Mouse (Mus musculus) CD4-positive, CD25-positive, alpha-beta regulatory T cell, adult 4 months (primary cell): Measurements from ENCODE around the gene Hsd11b1. TPM values are rescaled to one million over a fixed set of nuclear protein-coding genes. Genes with fewer than 3 reads are reported as not detected.
A peak's percentile ranks its signal among the peaks of the same experiment; 100 is the strongest.

Experiments used
- ATAC-seq: one replicate; pipeline ENCODE4 v1.8.0; 2017
- polyA plus RNA-seq, 2 experiments: library from polyadenylated mRNA; unstranded; fragments of 100-300 nt; shearing (Covaris generic); gene quantifications; one replicate each; pipeline ENCODE4 v1.2.1; 2017

Hsd11b1 gene
- polyA plus RNA-seq, 2 experiments from 2014 or later: 171 to 174 TPM

- ATAC-seq: peak; percentile 29
Measured at GRCm38 (mm10) chr1:193198312-193198711, 65.6 kb downstream of the Hsd11b1 start.

GRCm38 (mm10) chr1:193197494-193198205 is 66.2 kb downstream of the Hsd11b1 start:
- ATAC-seq: no peak

GRCm38 (mm10) chr1:193195169-193195810 is 68.6 kb downstream of the Hsd11b1 start:
- no peak for ATAC-seq

- ATAC-seq: no peak
Measured at GRCm38 (mm10) chr1:193194416-193195140, 69.3 kb downstream of the Hsd11b1 start.

GRCm38 (mm10) chr1:193191675-193192283 is 72.1 kb downstream of the Hsd11b1 start:
- peak; percentile 16 for ATAC-seq

GRCm38 (mm10) chr1:193189771-193190170 is 74.1 kb downstream of the Hsd11b1 start:
- ATAC-seq: peak; percentile 24

GRCm38 (mm10) chr1:193189151-193189621 is 74.7 kb downstream of the Hsd11b1 start:
- ATAC-seq: peak; percentile 74

- no peak for ATAC-seq
Measured at GRCm38 (mm10) chr1:193188257-193188656, 75.6 kb downstream of the Hsd11b1 start.

- peak; percentile 82 for ATAC-seq
Measured at GRCm38 (mm10) chr1:193181104-193181503, 82.8 kb downstream of the Hsd11b1 start.

GRCm38 (mm10) chr1:193174143-193174733 is 89.6 kb downstream of the Hsd11b1 start:
- ATAC-seq: no peak

GRCm38 (mm10) chr1:193173810-193174129 is 90.1 kb downstream of the Hsd11b1 start:
- no peak for ATAC-seq

GRCm38 (mm10) chr1:193172991-193173809 is 90.7 kb downstream of the Hsd11b1 start:
- peak; percentile 90 for ATAC-seq

Other genes with a start within 250 kb of the Hsd11b1 start
- gene Syt14, start 228.3 kb downstream of the Hsd11b1 start, polyA plus RNA-seq: under 1 TPM in 1 of 2 experiments, not detected in 1; 0.05 TPM
- 1 to 10 TPM; 9.5 to 10.0 TPM for gene Diexf, start 133.8 kb downstream of the Hsd11b1 start, polyA plus RNA-seq
- gene Irf6, start 111.0 kb downstream of the Hsd11b1 start, polyA plus RNA-seq: 1 to 10 TPM; 7.3 to 9.3 TPM
- gene A130010J15Rik, start 96.0 kb downstream of the Hsd11b1 start, polyA plus RNA-seq: 10 to 100 TPM; 15.7 to 16.1 TPM
- 100 to 1,000 TPM; 367 to 455 TPM for gene Traf3ip3, start 62.4 kb downstream of the Hsd11b1 start, polyA plus RNA-seq
- gene Lamb3, start 56.4 kb downstream of the Hsd11b1 start, polyA plus RNA-seq: 10 to 100 TPM; 22.2 to 30.4 TPM
- gene G0s2, start 9.1 kb upstream of the Hsd11b1 start, polyA plus RNA-seq: 1 to 10 TPM; 1.1 to 1.5 TPM
- not detected for gene Camk1g, start 106.2 kb upstream of the Hsd11b1 start, polyA plus RNA-seq